Mouse (Mus musculus): ENCODE results near the gene Pnmal1.

Gene Pnmal1

DNA sequence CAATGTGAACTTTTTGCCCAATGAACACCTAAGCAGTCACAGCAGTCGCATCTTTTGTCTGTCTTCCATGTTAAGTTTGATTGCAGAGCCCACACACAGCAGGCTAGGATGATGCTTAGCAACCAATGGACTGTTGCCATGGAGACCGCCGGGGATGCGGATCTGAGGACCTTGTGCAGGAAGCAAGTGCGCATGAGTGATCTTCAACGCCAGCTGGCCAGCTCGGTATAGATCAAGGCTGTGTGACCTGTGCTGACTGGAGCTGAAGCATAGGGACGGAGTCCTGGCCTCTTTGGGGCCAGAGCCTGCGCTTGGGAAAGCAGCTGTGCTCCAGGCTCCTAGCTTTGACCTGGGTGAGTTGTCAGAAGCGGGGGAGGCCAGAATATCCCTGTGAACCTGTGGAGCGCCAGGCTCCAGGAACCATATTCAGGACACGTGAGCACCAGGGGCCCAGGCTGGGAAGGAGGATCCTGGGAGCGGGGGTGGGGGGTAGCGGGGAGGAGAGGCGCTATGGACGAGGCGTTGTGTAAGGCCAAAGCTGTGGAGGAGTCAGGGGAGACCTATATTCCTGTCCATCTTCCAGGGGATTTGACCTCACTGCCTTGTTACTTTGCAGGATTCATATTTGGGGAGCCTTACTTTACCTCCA is at the start of gene Pnmal1:
Gene Pnmal1 (plus strand): TSS at position 141 of the 649 bp plus-strand sequence.
- peak; percentile 82 to 91 for DNase-seq (ENCODE audit: inconsistent age in 2 of 2, low spot score in 1 of 2)

DNA sequence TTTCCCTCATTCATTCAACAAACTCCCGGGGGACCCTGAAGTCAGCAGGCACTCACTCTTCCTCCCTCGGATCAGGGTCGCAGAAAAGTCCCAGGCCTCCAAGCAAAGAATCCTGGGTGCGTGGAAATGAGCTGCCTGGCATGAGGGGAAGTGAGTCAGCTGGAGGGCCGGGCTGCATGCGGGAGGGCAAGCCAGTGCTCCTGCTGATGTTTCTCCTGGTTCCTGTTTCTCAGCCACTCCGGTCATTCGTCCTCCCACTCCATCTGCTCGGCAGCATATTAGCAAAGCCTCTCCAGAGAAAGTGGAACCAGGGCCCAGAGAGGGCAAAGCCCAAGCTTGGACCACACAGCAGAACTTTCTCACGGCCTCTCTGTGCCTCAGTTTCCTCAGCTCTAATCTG is 49.6 kb upstream of the Pnmal1 start:
- DNase-seq (ENCODE audit: inconsistent age in 2 of 2, low spot score in 1 of 2) = no peak

DNA sequence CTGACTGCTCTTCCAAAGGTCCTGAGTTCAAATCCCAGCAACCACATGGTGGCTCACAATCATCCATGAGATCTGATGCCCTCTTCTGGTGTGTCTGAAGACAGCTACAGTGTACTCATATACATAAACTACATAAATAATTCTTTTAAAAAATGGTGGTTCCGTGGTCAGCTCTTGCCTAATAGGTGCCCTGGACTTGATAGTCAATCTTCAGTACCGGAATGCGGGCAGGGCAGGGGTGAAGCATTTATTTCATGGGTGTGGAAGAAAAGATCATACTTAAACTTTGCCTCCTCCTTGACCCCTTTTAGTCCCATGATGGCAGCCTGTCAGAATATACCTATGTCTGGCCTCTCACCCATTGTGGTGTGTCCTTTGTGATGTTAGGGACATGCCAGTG is 47.6 kb upstream of the Pnmal1 start:
- no peak for DNase-seq (ENCODE audit: inconsistent age in 2 of 2, low spot score in 1 of 2)

DNA sequence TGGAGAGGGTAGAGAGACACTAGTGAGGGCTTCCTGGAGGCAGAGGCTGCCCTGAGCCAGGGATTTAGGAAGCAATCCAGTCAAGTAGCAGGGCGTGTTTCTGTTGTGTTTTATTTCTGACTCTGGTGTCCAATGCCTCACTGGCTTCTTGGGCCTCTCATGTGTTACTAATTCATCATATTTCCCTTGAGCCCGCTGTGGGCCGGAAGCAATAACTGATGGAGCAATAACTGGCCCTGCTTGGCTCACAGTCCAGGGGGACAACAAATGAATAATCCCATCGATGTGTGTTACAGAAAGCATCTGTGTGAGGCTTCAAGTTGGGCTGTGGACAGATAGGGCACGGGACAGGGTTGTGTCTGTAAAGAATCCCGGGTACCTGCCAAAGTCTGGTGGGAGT is 47.1 kb upstream of the Pnmal1 start:
- DNase-seq (ENCODE audit: inconsistent age in 2 of 2, low spot score in 1 of 2) = no peak

DNA sequence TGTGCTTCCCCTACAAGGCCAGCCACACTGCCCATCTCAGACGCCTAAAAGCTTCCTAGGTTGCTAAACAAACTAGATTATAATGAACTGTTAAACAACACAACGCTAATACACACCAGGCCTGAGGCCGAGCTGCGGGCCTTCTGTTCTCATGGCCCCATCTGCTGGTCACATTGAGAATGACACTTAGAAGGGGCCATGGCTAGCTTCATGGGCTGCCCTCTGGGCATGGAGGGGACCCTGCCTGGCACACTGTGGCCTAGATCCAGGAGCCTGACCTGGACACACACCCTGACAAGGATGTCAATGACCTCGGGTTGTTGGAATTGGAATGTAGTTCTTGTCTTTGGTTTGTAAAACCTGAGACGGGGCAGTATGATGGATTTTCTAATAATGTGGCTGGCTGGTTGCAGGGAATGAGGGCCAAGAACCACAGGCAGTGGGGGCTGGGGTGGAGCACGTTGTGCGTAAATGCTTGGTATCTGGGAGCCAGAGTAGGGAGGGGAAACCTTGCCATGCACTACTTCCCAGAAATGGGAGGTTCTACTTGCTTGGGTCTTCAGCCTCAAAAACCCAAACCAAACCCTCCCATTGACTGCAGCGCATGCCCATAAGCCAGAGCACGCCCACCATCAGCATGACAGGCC is 45.5 kb upstream of the Pnmal1 start:
- peak; percentile 70 to 92 for DNase-seq (ENCODE audit: inconsistent age in 2 of 2, low spot score in 1 of 2)

DNA sequence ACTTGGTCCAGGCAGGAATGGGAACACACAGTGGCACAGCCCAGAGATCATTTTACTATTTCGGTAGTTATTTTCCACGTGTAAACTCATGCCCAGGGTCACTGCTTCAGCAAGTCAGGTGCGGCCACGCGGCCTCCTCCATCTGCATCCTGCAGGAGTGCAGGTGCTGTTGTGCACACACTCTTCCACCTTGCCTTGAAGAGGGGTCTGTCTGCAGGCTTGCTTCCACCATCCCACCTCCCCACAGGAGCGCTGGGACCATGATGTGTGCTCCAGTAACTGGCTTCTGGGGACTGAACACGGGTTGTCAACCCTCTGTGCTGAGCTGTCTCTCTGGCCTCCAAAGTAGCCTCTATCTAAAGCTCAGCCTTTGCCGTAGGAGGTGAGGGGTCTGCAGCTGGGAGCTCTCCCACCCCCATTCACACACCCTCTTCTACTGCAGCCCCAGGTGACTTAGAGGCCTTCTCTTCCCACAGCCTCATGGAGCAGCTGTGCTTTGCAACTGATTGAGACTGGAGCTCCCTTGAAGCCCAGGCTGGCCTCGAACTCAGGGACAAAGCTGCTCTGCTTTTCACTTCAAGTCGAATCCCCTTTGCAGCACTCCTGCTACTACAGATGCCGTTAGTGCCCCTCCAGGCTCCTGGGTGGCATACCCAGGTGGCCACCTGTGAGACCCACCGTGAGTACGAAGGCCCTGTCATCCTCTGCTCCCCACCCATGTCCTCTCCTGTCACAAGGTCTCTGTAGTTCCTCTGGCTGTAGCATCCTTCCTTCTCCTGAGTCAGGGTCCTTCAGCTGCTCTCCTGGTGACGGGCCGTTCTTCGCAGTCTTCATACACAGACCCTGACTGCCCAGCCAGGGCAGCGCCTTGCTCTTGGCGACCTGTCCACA is 44.8 kb upstream of the Pnmal1 start:
- no peak for DNase-seq (ENCODE audit: inconsistent age in 2 of 2, low spot score in 1 of 2)

DNA sequence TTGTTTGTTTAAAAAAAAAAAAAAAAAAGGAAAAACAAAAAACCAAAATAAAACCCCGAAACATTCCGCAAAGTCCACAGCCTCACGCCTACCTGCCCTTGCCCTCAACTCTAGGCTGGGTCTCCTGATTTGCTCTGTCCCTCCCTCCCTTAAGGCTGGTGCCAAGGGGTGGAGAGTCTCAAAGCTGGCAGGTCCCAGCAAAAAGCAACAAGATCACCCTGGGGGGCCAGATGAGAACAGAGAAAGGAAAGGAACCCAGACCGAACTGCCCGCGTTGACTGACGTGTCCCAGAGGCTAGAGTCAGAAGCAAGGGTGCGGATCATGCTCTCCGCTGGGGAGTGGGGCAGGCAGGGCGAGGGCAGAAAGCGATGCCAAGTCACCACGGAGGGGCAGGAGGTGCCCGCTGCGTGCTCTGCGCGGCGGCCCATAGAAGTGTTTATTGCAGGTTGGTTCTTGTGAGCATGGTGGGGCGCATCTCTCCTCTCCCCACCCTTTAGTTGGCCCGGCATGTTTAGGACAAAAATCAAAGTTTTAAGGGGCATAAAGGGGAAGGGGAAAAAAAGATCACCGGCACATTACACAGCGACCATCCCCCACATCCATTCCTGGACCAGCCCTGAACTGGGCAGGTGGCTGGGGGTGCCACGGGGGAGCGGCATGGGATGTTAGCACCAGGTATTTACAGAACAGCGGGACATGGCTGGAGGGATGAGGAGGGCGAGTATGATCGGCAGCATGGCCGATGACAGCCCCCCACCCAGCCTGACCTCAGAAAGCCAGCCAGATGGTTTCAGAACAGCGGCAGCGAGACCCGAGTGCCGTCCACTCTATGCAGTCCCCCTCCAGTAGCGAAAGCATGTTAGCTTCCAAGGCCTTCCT is 43.8 kb upstream of the Pnmal1 start:
- no peak for DNase-seq (ENCODE audit: inconsistent age in 2 of 2, low spot score in 1 of 2)

DNA sequence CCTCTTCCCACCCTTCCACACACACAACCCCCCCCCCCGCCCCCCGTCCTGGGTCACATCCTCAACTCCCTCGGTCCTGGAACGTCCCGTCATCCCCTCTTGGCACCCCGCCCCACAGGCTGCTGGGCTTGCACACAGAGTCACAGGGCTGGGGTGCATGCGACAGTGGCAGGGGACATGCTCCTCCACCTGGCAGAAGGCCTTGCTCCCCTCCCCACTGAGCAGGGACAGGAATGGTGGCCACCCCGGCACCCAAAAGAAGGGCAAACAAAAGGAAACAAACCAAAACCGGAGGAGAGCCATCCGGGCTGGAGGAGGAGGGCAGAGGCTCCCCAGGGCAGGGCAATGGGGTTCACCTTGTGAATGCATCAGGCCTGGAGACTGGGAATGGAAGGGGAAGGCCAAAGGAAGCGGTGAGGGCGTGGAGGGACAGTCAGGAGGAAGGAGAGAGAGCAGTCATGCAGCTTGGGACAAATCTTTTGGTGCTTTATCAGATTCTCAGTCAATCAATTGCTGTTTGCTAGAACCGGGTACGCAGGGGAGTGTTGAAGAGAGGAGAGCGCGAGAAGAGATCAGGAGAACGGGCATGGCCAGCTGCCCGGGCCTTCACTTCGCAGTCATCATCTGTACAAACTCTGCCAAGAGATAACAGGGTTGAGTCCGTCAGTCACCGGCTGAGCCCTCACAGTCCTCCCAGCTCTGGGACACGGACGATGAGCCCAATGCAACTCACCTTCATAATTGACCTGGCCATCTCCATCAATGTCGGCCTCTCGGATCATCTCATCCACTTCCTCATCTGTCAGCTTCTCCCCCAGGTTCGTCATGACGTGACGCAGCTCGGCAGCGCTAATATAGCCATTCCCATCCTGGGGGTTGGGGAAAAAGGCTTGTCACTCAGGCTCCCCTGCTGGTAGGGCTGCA is 42.9 kb upstream of the Pnmal1 start:
- no peak for DNase-seq (ENCODE audit: inconsistent age in 2 of 2, low spot score in 1 of 2)

DNA sequence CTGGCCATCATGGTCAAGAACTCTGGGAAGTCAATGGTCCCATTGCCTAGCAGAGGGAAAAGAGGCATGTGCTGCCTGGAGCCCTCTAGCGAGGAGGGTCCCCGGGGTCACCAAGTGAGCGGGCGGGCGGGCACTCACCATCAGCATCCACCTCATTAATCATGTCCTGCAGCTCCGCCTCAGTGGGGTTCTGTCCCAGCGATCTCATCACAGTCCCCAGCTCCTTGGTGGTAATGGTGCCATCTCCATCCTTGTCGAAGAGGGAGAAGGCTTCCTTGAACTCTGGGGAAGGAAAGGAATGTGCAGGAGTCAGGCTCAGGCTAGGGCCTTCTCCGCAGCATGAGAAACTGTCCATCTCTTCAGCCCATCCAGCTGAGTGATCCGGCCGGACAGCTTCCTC is 42.0 kb upstream of the Pnmal1 start:
- DNase-seq (ENCODE audit: inconsistent age in 2 of 2, low spot score in 1 of 2) = no peak

DNA sequence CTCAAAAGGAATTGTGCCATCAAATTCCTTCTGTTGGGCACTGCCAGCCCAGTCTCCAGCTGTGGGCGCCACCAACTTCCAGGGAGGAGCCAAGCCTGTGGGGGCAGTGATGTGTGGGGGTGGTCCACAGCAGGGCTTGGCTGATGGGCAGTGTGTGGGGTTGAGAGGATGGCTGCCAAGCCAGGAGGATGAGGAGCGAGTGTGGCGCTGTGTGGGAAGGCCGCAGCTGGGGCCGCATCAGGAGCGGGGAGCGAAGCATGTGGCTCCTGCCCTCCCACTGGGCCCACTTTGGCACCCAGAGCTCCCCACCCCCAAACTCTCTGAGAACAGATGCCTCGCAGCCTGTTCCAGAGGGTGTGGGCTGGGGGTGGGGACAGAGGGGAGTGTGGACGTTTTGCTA is 41.5 kb upstream of the Pnmal1 start:
- DNase-seq (ENCODE audit: inconsistent age in 2 of 2, low spot score in 1 of 2) = no peak

DNA sequence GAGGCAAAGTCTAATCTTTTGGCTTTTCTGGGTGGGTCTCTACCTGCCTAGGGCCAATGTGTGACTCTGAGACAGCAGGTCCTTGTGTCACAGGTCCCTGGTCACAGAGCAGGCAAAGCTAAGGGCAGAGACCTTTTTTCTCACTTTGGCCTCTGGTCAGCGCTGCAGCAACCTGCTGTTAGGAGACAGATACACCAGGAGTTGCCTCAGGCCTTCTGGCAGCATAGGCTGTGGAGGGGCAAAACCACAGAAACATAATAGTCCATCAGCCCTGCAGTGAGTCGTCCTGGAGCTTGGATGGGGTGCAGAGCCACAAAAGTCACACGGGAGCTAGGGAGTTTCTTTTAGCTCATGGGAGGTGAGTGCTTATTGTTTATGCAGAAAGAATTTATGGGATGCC is 40.8 kb upstream of the Pnmal1 start:
- no peak for DNase-seq (ENCODE audit: inconsistent age in 2 of 2, low spot score in 1 of 2)

DNA sequence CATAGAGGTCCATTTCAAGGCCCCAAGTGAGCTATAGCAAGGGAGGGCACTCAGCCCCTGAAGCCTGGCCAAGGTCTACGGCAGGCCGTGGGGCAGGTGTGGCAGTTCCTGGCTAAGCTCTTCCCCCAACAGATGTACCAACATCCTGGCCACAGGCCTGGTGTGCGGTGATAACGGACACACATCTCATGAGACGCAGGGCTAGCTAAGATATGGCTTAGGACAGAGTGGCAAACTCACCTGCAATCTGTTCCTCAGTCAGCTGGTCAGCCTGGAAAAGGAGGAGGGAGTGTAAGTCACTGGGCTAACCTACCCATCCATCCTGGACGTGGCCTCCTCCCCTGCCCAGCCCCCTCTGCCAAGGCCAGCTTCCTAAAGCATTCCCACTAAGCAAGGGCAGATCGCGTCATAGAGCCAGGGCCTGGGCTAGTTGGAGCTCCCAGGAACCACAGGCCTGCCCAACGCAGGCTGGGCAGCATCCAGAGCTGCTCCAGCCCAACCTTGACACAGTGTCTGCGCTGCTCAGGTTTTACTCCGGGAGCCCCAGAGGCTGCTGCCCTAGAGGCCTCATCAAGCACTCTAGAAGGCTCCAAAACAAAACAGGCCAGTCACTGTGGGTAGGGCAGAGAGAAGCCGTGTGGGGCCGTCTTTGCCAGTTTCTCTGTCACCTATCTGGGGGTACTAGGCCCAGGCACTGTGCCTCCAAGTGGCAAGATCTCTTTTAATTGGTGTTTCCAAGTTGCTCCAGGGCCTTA is 39.9 kb upstream of the Pnmal1 start:
- DNase-seq (ENCODE audit: inconsistent age in 2 of 2, low spot score in 1 of 2) = peak; percentile 74 to 87

DNA sequence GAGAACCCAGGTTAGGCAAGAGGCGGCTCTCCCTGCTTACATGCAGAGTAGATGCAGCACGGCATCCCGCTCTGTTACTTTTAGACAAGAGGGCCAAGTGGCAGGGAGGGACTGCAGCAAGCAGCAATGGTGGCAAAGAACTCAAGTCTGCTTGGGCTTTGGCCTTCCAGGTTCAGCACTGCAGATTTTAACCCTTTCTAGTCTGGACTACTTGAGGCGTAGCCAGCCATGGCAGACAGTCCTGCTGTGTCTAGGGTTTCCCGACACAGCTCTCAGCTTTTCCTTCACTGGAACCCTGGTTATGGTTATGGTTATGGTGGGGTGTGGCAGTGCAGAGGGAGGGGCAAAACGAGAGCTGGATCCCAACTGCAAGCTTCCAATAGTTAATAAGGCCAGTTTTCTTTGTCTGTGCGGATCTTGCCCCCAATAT is 39.3 kb upstream of the Pnmal1 start:
- DNase-seq (ENCODE audit: inconsistent age in 2 of 2, low spot score in 1 of 2) = no peak

DNA sequence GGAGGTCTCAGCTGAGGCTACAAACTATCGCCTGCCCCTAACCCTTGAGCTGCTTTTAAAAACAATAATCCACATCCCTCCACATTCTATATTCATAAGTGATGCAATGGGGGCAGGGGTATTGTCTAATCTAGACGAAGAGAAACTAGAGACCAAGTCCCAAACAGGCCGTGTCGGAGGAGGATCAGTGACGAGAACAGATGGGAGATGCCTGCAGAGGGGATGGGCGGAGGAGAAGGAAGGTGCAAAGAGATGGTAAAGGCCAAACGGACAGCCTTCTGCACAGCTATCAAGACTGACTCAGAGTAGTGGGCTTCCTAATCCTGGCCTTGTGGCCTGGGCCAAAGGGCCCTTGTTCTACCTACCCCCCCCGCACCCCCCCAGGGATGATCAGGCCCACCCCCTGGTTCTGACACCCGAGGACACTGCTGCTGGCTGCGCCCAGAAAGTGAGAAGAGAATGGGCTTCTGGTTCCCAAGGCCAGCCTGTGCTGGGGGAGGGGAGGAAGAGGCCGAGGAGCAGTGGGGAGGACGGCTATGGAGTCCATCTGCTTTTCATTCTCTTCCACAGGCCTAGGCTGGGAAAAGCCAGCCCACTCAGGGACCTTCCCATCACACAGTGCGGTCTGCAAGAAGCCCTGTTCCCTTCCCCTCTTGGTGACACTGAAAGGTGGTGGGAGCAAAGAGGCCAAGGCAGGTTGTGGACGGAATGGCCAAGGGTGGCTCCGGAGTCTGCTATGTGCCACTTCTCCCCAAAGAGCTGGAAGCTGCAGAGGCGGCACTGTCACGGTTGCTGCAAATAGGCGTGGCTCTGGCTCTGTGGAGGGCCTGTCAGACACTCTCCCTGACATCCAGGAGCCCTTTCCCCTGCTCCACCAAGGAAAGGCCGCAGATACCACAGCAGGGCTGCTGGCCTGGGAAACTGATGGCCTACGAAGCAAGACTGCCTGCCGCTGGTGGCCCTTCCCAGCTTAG is 38.4 kb upstream of the Pnmal1 start:
- DNase-seq (ENCODE audit: inconsistent age in 2 of 2, low spot score in 1 of 2) = peak in 1 of 2 experiments; percentile 77

DNA sequence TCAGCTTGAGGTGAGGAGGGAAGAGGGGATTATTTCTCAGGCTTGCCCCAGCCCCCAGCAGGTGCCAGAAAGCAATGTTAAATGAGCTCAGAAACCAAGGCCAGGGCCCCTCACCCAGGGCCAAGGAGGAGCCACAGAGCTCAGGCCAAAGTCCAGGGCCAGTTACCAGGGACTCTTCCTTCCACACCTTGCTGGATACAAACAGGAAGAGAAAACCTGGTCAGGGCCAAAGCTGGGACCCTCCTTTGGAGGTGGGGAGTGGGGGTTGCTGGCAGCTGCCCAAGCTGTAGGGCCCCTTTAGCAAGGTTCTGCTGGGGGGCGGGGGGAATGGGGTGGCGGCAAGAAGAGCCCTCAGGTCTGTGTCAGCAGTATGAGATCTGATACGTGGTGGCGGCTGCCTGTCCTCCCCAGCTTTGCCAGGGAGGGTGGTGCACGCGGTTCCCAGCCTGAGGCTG is 37.6 kb upstream of the Pnmal1 start:
- DNase-seq (ENCODE audit: inconsistent age in 2 of 2, low spot score in 1 of 2) = peak in 1 of 2 experiments; percentile 62

DNA sequence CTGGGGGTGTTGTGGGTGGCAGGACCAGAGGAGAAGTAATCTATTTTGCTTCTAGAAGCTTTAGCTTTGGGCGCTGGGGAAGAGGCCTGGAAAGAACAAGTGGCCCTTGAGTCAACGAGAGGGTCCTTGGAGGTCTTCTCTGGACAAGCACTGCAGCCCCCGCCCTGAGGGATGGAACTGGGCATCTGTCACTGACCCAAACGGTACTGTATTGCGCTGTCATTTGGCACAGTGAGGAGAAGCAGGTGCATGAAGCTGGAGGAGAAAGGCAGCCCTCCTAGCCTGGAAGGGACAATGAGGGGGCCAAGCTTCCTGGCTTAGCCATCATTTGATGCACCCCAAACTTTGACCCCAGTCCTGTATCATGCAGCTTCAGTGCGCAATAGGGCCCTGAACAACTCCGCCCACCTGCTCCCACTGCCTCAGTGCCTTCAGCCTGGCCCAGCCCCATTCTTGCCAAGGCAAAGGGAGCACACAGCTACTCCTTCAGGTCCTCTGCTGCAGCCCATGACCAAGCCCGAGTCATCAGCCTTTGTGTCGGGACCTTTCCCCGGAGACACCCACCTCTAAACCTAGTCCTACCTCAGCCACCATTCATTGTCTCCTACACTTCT is 37.0 kb upstream of the Pnmal1 start:
- DNase-seq (ENCODE audit: inconsistent age in 2 of 2, low spot score in 1 of 2) = peak; percentile 67 to 79

DNA sequence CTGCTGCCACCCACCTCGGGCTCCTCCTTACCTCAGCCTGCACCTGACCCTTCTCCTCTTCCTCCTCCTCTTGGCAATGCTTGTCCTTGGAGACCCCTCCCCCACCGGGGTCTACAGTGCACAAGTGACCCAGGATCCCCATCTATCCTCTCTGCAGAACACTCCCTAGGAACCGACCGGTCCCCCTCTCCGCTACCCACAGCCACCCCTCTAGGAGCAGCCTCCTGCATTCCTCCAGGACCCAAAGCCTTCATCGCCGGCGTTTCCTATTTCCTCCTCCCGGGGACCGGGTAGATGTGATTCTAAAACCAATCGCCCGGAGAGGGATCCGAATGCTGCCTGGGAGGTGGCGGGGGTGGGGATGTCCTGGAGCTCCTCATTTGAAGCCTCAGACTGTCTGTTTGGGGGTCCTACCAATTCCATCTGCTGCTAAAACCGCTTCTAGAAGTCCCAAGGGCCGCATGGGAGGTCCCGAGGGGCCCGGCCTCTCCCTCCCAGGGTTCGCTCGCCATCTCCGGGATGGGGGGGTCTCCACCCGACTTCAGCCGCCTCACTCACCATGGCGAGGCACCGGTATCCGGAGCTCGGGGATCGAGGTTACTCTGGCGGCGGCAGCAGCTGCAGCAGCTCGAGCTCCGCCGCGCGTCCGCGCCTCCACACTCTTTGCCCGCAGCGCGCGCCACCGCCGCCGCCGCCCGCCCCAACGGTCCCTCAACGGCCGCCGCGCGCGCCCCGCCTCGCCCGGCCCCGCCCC is 36.0 kb upstream of the Pnmal1 start:
- peak in 1 of 2 experiments; percentile 70 for DNase-seq (ENCODE audit: inconsistent age in 2 of 2, low spot score in 1 of 2)
